Mouse (Mus musculus): Measurements from ENCODE around the gene Phldb2. TPM values are rescaled to one million over a fixed set of nuclear protein-coding genes. Genes with fewer than 3 reads are reported as not detected.

The Phldb2 gene
- total and polyA plus RNA-seq, 3 experiments = 0.04 TPM; not detected in 2

GRCm38 (mm10) chr16:45765801-45766494 lies 187.4 kb downstream of the Phldb2 start:
- Histone ChIP-seq H3K4me1 (ENCODE audit: control insufficient read depth in 1 of 2, insufficient read depth in 2 of 2) (peaks cover 2 to 3% of the 10 kb centered on the region in 2 experiments; a peak in 3 of 4 replicates), H3K79me2 (replicated peaks; ENCODE audit: control insufficient read depth, extremely low read depth, insufficient read depth, poor library complexity, severe bottlenecking) (no peaks in the 10 kb centered on the region), H3K9ac (ENCODE audit: insufficient read depth, low read depth) (no peak overlapping the region), H3K4me3 (replicated peaks in 1 of 3; ENCODE audit: low read depth in 2 of 3, low read length in 2 of 3, poor library complexity in 1 of 3) (no peak overlapping the region), H3K4me2 (ENCODE audit: insufficient read depth, low read depth, poor library complexity, severe bottlenecking) (no peak overlapping the region), H3K27ac (ENCODE audit: insufficient read depth, low read depth) (no peak overlapping the region), H3K9me3 (replicated peaks; ENCODE audit: low read length) (no peaks in the 10 kb centered on the region), H3K27me3 (replicated peaks) (no peaks in the 10 kb centered on the region), H3K36me3 (replicated peaks in 1 of 2; ENCODE audit: control insufficient read depth in 1 of 2, insufficient read depth in 1 of 2, low read length in 1 of 2) (no peaks in the 10 kb centered on the region)
- TF ChIP-seq POLR2A (IDR thresholded peaks at IDR 0.05; ENCODE audit: low read depth, low read length) (no peak), MEF2A (IDR thresholded peaks at IDR 0.05; ENCODE audit: borderline replicate concordance, low read depth, low read length) (no peak), USF2 (conservative IDR thresholded peaks at IDR 0.05; ENCODE audit: low read depth, low read length) (no peak), CTCF (conservative IDR thresholded peaks at IDR 0.05 in 1 of 2, IDR thresholded peaks at IDR 0.05 in 1 of 2; ENCODE audit: low read depth in 2 of 2, low read length in 2 of 2) (no peak), E2F4 (IDR thresholded peaks at IDR 0.05; ENCODE audit: insufficient replicate concordance, low read depth, low read length) (no peak), CHD1 (IDR thresholded peaks at IDR 0.05; ENCODE audit: low read depth, low read length) (no peak), MYC (IDR thresholded peaks at IDR 0.05; ENCODE audit: low read depth, low read length) (no peak), USF1 (IDR thresholded peaks at IDR 0.05; ENCODE audit: low read depth, low read length) (no peak), NRF1 (IDR thresholded peaks at IDR 0.05; ENCODE audit: low read depth, low read length) (no peak), RCOR1 (conservative IDR thresholded peaks at IDR 0.05; ENCODE audit: low read depth, low read length) (no peak), HCFC1 (IDR thresholded peaks at IDR 0.05; ENCODE audit: low read depth, low read length) (no peak), JUND (conservative IDR thresholded peaks at IDR 0.05; ENCODE audit: low read depth, low read length) (no peak), GABPA (IDR thresholded peaks at IDR 0.05; ENCODE audit: insufficient replicate concordance, low read depth, low read length) (no peak), JUN (IDR thresholded peaks at IDR 0.05; ENCODE audit: insufficient read depth, low read depth, low read length) (no peak), CHD2 (IDR thresholded peaks at IDR 0.05; ENCODE audit: low read length) (no peak), MAZ (IDR thresholded peaks at IDR 0.05; ENCODE audit: low read depth, low read length) (no peak), MAX (IDR thresholded peaks at IDR 0.05; ENCODE audit: low read length) (no peak), EP300 (IDR thresholded peaks at IDR 0.05; ENCODE audit: low read length) (no peak), ETS1 (conservative IDR thresholded peaks at IDR 0.05; ENCODE audit: low read depth, low read length) (no peak), RAD21 (IDR thresholded peaks at IDR 0.05; ENCODE audit: low read depth, low read length) (no peak)
- no peak for DNase-seq (ENCODE audit: extremely low read depth)
- dilution Hi-C loops (cut with MboI; ENCODE audit: extremely low pct_ligation_motif_present, extremely low pct_unique_long_range_greater_than_20kb, low sequenced_read_pairs) = no loop called here
- in situ Hi-C loops (cut with MboI; ENCODE audit: low pct_ligation_motif_present, low pct_unique_long_range_greater_than_20kb, low sequenced_read_pairs) = no loop called here

DNA sequence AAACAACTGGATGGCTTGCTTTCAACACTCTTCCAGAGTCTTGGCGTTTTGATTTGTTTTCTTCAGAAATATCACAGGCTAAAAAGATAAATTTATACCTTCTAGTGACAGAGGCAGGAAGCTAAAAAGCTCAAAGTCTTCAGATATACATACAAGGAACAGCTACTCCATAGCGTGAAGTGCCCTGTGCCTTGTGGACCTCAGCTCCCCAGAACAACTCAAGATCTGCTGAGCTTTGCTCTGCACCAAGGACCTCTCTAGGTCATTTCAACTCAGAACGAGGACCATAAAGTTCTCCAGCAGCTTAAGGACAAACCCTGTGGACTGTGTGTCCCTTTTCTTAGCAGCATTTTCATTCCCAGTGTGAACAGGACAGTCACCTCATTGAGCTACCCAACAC lies 188.3 kb downstream of the Phldb2 start:
- Histone ChIP-seq H3K4me3 (replicated peaks in 1 of 3; ENCODE audit: low read depth in 2 of 3, low read length in 2 of 3, poor library complexity in 1 of 3) (no peak overlapping the region), H3K27me3 (replicated peaks) (no peaks in the 10 kb centered on the region), H3K36me3 (replicated peaks in 1 of 2; ENCODE audit: control insufficient read depth in 1 of 2, insufficient read depth in 1 of 2, low read length in 1 of 2) (no peaks in the 10 kb centered on the region), H3K9me3 (replicated peaks; ENCODE audit: low read length) (no peaks in the 10 kb centered on the region), H3K4me2 (ENCODE audit: insufficient read depth, low read depth, poor library complexity, severe bottlenecking) (no peak overlapping the region), H3K4me1 (ENCODE audit: control insufficient read depth in 1 of 2, insufficient read depth in 2 of 2) (peaks cover 2 to 3% of the 10 kb centered on the region in 2 experiments; a peak in 3 of 4 replicates), H3K9ac (ENCODE audit: insufficient read depth, low read depth) (no peak overlapping the region), H3K79me2 (replicated peaks; ENCODE audit: control insufficient read depth, extremely low read depth, insufficient read depth, poor library complexity, severe bottlenecking) (no peaks in the 10 kb centered on the region), H3K27ac (ENCODE audit: insufficient read depth, low read depth) (no peak overlapping the region)
- DNase-seq (ENCODE audit: extremely low read depth) = no peak
- TF ChIP-seq SIN3A (IDR thresholded peaks at IDR 0.05; ENCODE audit: low read length) = 0 out of 2 replicates have a peak, but pooled peaks have one; percentile 22
- no peak for TF ChIP-seq MAFK (IDR thresholded peaks at IDR 0.05; ENCODE audit: insufficient replicate concordance, low read length)
- TF ChIP-seq MXI1 (IDR thresholded peaks at IDR 0.05; ENCODE audit: low read depth, low read length) = no peak
- TF ChIP-seq KAT2A (IDR thresholded peaks at IDR 0.05; ENCODE audit: insufficient replicate concordance, low read length) = no peak
- TF ChIP-seq SMC3 (IDR thresholded peaks at IDR 0.05; ENCODE audit: low read depth, low read length) = no peak
- dilution Hi-C loops (cut with MboI; ENCODE audit: extremely low pct_ligation_motif_present, extremely low pct_unique_long_range_greater_than_20kb, low sequenced_read_pairs) = no loop called here
- in situ Hi-C loops (cut with MboI; ENCODE audit: low pct_ligation_motif_present, low pct_unique_long_range_greater_than_20kb, low sequenced_read_pairs) = no loop called here
